8 mouse cellular contexts compared by ENCODE assay signal in genomic region chr8:84810896-84811295, GRCm38 (mm10). TPM values are rescaled to one million over a fixed set of nuclear protein-coding genes. Genes with fewer than 3 reads are reported as not detected.
A peak's percentile ranks its signal among the peaks of the same experiment; 100 is the strongest.
DNase-seq lines count a peak whose midpoint lies in the region; ATAC-seq and TF ChIP-seq lines count a peak whose summit lies in the region.

No protein-coding gene starts in this region.

- intact Hi-C loops in left cerebral cortex, adult 2 months (cut with DNase I): loop anchor here (2.0 kb wide), 1 partner anchor 72 kb away; no protein-coding TSS in a partner anchor

- no peak for TF ChIP-seq POLR2A in cortical plate, adult 2 months (IDR thresholded peaks at IDR 0.05; ENCODE audit: extremely low read depth, insufficient read depth, low read length)

- no peaks in the 10 kb centered on the region for H3K36me3 ChIP-seq in hindbrain, postnatal 0 days (ENCODE audit: insufficient read depth, low read length)

- H3K9ac ChIP-seq in hindbrain, postnatal 0 days (replicated peaks; ENCODE audit: low read length): 0 out of 2 replicates have a peak overlapping the region, but pooled peaks have one; percentile 39

- no peaks in the 10 kb centered on the region for H3K27me3 ChIP-seq in hindbrain, postnatal 0 days (ENCODE audit: insufficient read depth, low read length)

- no peak overlapping the region for H3K27ac ChIP-seq in cortical plate, adult 2 months (ENCODE audit: insufficient read depth, low read length)
- H3K27ac ChIP-seq in hindbrain, postnatal 0 days: peak overlapping the region; percentile 5; the same call in 1 of the 2 replicates
- H3K27ac ChIP-seq in left cerebral cortex, adult 2 months: peak overlapping the region; percentile 42

- H3K4me3 ChIP-seq in cortical plate, adult 2 months (ENCODE audit: insufficient read depth, low read length): peak overlapping the region; percentile 32
- peak overlapping the region; percentile 29 for H3K4me3 ChIP-seq in hindbrain, postnatal 0 days (ENCODE audit: low read length)
- H3K4me3 ChIP-seq in left cerebral cortex, adult 2 months: peak overlapping the region; percentile 37

- ATAC-seq in hindbrain, postnatal 0 days: peak; percentile 87

- peak; percentile 65 for TF ChIP-seq CTCF in cortical plate, adult 2 months (IDR thresholded peaks at IDR 0.05; ENCODE audit: extremely low read depth, insufficient read depth, low read length)
- TF ChIP-seq CTCF in hindbrain, postnatal 0 days (IDR thresholded peaks at IDR 0.05; ENCODE audit: low read depth): peak; percentile 78
- peak; percentile 82 for TF ChIP-seq CTCF in left cerebral cortex, adult 2 months (IDR thresholded peaks at IDR 0.05)

- H3K9me3 ChIP-seq in hindbrain, postnatal 0 days (ENCODE audit: low read length): no peaks in the 10 kb centered on the region

- no peaks in the 10 kb centered on the region for H3K4me1 ChIP-seq in cortical plate, adult 2 months (ENCODE audit: control insufficient read depth, insufficient read depth, low read length)
- H3K4me1 ChIP-seq in hindbrain, postnatal 0 days (ENCODE audit: insufficient read depth, low read length): 0 out of 2 replicates have a peak, but pooled peaks cover 15% of the 10 kb centered on the region

- under 1% methylated on average over 32 of the region's 32 CpGs for WGBS in hindbrain, postnatal 0 days

- peak; percentile 82 for DNase-seq in adipocyte (ENCODE audit: low spot score)
- peak; percentile 84 to 88 for DNase-seq in gastrocnemius, adult 8-10 months (ENCODE audit: low spot score in 2 of 2)
- peak; percentile 95 for DNase-seq in hindbrain, postnatal 0 days (ENCODE audit: low spot score)
- peak; percentile 95 to 99 for DNase-seq in left cerebral cortex, adult 2 months (ENCODE audit: extremely low spot score in 1 of 2, low spot score in 2 of 2)
- DNase-seq in lung, postnatal 4 days: peak; percentile 95 to 97
- DNase-seq in retina, postnatal 7 days (ENCODE audit: low read depth, low spot score): peak; percentile 86
- DNase-seq in urinary bladder, adult 18-20 months (ENCODE audit: low spot score in 2 of 2): peak; percentile 86 to 92

- peak overlapping the region; percentile 56 for H3K4me2 ChIP-seq in hindbrain, postnatal 0 days (ENCODE audit: low read depth, low read length)

RNA-seq across cellular contexts. Expression of gene Nfix, which starts 10.8 kb away (rescaled TPM):
- polyA plus RNA-seq in cortical plate, adult 2 months (2012; rRNA removed): 82.8 and 89.1 TPM in 2 replicates
- total RNA-seq in gastrocnemius, adult 8-10 months (2022): 100 to 1,000 TPM; 507 to 604 (median 532) TPM
- 90.4 and 92.5 TPM in 2 replicates for total RNA-seq in hindbrain, postnatal 0 days (2014; rRNA removed)
- 123 and 126 TPM in 2 replicates for polyA plus RNA-seq in hindbrain, postnatal 0 days (2015; fragmentation: Nextera tagmentation; extraction: Ambion mirVana)
- total RNA-seq in left cerebral cortex, adult 2 months (2021): 100 to 1,000 TPM; 347 to 350 TPM

RNA-seq across cellular contexts. Expression of gene Dand5, which starts 11.7 kb away (rescaled TPM):
- polyA plus RNA-seq in cortical plate, adult 2 months (2012; rRNA removed): 14.9 and 16.0 TPM in 2 replicates
- total RNA-seq in gastrocnemius, adult 8-10 months (2022): 10 to 100 TPM in 3 of 4 experiments, 1 to 10 TPM in 1; 7.8 to 12.9 (median 12.2) TPM
- total RNA-seq in hindbrain, postnatal 0 days (2014; rRNA removed): 6.6 and 7.2 TPM in 2 replicates
- polyA plus RNA-seq in hindbrain, postnatal 0 days (2015; fragmentation: Nextera tagmentation; extraction: Ambion mirVana): 12.3 and 12.5 TPM in 2 replicates
- total RNA-seq in left cerebral cortex, adult 2 months (2021): 10 to 100 TPM in 1 of 2 experiments, 1 to 10 TPM in 1; 9.7 to 11.1 TPM

RNA-seq across cellular contexts. Expression of gene Gadd45gip1, which starts 20.4 kb away (rescaled TPM):
- 26.0 and 31.2 TPM in 2 replicates for polyA plus RNA-seq in cortical plate, adult 2 months (2012; rRNA removed)
- 10 to 100 TPM; 18.6 to 23.2 (median 20.8) TPM for total RNA-seq in gastrocnemius, adult 8-10 months (2022)
- total RNA-seq in hindbrain, postnatal 0 days (2014; rRNA removed): 33.0 and 34.1 TPM in 2 replicates
- 43.4 and 45.3 TPM in 2 replicates for polyA plus RNA-seq in hindbrain, postnatal 0 days (2015; fragmentation: Nextera tagmentation; extraction: Ambion mirVana)
- 10 to 100 TPM; 23.9 to 25.8 TPM for total RNA-seq in left cerebral cortex, adult 2 months (2021)

RNA-seq across cellular contexts. Expression of gene Rad23a, which starts 29.6 kb away (rescaled TPM):
- polyA plus RNA-seq in cortical plate, adult 2 months (2012; rRNA removed): 84.7 and 85.9 TPM in 2 replicates
- 100 to 1,000 TPM; 168 to 185 (median 180) TPM for total RNA-seq in gastrocnemius, adult 8-10 months (2022)
- total RNA-seq in hindbrain, postnatal 0 days (2014; rRNA removed): 62.5 and 68.1 TPM in 2 replicates
- 90.6 and 98.0 TPM in 2 replicates for polyA plus RNA-seq in hindbrain, postnatal 0 days (2015; fragmentation: Nextera tagmentation; extraction: Ambion mirVana)
- total RNA-seq in left cerebral cortex, adult 2 months (2021): 10 to 100 TPM; 77.7 to 77.8 TPM

RNA-seq across cellular contexts. Expression of gene Calr, which starts 35.8 kb away (rescaled TPM):
- polyA plus RNA-seq in cortical plate, adult 2 months (2012; rRNA removed): 437 and 467 TPM in 2 replicates
- 100 to 1,000 TPM; 148 to 197 (median 154) TPM for total RNA-seq in gastrocnemius, adult 8-10 months (2022)
- total RNA-seq in hindbrain, postnatal 0 days (2014; rRNA removed): 350 and 359 TPM in 2 replicates
- polyA plus RNA-seq in hindbrain, postnatal 0 days (2015; fragmentation: Nextera tagmentation; extraction: Ambion mirVana): 418 and 457 TPM in 2 replicates
- 100 to 1,000 TPM; 459 to 496 TPM for total RNA-seq in left cerebral cortex, adult 2 months (2021)
